Mouse (Mus musculus) kidney, adult 18-20 months (tissue): ENCODE results near the gene Pde2a.
A peak's percentile ranks its signal among the peaks of the same experiment; 100 is the strongest.

Experiments
- DNase-seq: peaks from one replicate; pipeline ENCODE4 v3.0.0; 2021

The Pde2a gene

GRCm38 (mm10) chr7:101421529-101421928 is at the start of gene Pde2a:
Pde2a (plus strand) TSS chr7:101421691.
- DNase-seq, result no peak

- no peak for DNase-seq
Measured at GRCm38 (mm10) chr7:101373082-101373481, 48.4 kb upstream of the Pde2a start.

- DNase-seq, result no peak
Measured at GRCm38 (mm10) chr7:101374155-101374554, 47.3 kb upstream of the Pde2a start.

GRCm38 (mm10) chr7:101376701-101377340 is 44.7 kb upstream of the Pde2a start:
- no peak for DNase-seq

- DNase-seq, result peak; percentile 85
Measured at GRCm38 (mm10) chr7:101377741-101378262, 43.7 kb upstream of the Pde2a start.

GRCm38 (mm10) chr7:101378285-101378684 is 43.2 kb upstream of the Pde2a start:
- DNase-seq, result no peak

GRCm38 (mm10) chr7:101378796-101379465 is 42.6 kb upstream of the Pde2a start:
- DNase-seq, result no peak

- DNase-seq, result no peak
Measured at GRCm38 (mm10) chr7:101379732-101380131, 41.8 kb upstream of the Pde2a start.

GRCm38 (mm10) chr7:101381512-101381911 is 40.0 kb upstream of the Pde2a start:
- DNase-seq, result peak; percentile 69

GRCm38 (mm10) chr7:101382378-101382777 is 39.1 kb upstream of the Pde2a start:
- DNase-seq, result peak; percentile 50

- DNase-seq, result no peak
Measured at GRCm38 (mm10) chr7:101383756-101384155, 37.7 kb upstream of the Pde2a start.

- DNase-seq, result no peak
Measured at GRCm38 (mm10) chr7:101384931-101385330, 36.6 kb upstream of the Pde2a start.

- DNase-seq, result no peak
Measured at GRCm38 (mm10) chr7:101385331-101385733, 36.2 kb upstream of the Pde2a start.

GRCm38 (mm10) chr7:101385866-101386452 is 35.5 kb upstream of the Pde2a start:
- DNase-seq, result no peak

- no peak for DNase-seq
Measured at GRCm38 (mm10) chr7:101389256-101389655, 32.2 kb upstream of the Pde2a start.

GRCm38 (mm10) chr7:101391909-101392479 is 29.5 kb upstream of the Pde2a start:
- no peak for DNase-seq

GRCm38 (mm10) chr7:101393015-101393414 is 28.5 kb upstream of the Pde2a start:
- no peak for DNase-seq

GRCm38 (mm10) chr7:101393694-101394504 is 27.6 kb upstream of the Pde2a start:
- DNase-seq, result peak; percentile 25

- no peak for DNase-seq
Measured at GRCm38 (mm10) chr7:101394569-101394968, 26.9 kb upstream of the Pde2a start.

- DNase-seq, result no peak
Measured at GRCm38 (mm10) chr7:101395471-101395870, 26.0 kb upstream of the Pde2a start.

- no peak for DNase-seq
Measured at GRCm38 (mm10) chr7:101397175-101397574, 24.3 kb upstream of the Pde2a start.

GRCm38 (mm10) chr7:101401510-101401909 is 20.0 kb upstream of the Pde2a start:
- DNase-seq, result no peak

GRCm38 (mm10) chr7:101403831-101404230 is 17.7 kb upstream of the Pde2a start:
- no peak for DNase-seq
